Mouse (Mus musculus): Measurements from ENCODE around the gene Podn. TPM values are rescaled to one million over a fixed set of nuclear protein-coding genes. Genes with fewer than 3 reads are reported as not detected.

Gene Podn
- polyA plus RNA-seq, 1 experiment from 2014 or later: 0.10 TPM

Small RNAs within 50 kb of the gene (microRNA-seq; reads per million reads assigned to microRNA genes)
- not detected for gene Mir6397

Other genes starting within 250 kb of the Podn start
- gene Magoh, start 216.7 kb downstream of the Podn start, polyA plus RNA-seq (2016; fragmentation: Nextera tagmentation; extraction: Ambion mirVana): 245 and 247 TPM in 2 replicates
- 102 and 105 TPM in 2 replicates for gene 0610037L13Rik, start 206.6 kb downstream of the Podn start, polyA plus RNA-seq (2016; fragmentation: Nextera tagmentation; extraction: Ambion mirVana)
- 36.4 and 41.3 TPM in 2 replicates for gene Cpt2, start 172.8 kb downstream of the Podn start, polyA plus RNA-seq (2016; fragmentation: Nextera tagmentation; extraction: Ambion mirVana)
- 0.06 TPM in 1 of 2 replicates, not detected in the other for gene Slc1a7, start 128.1 kb downstream of the Podn start, polyA plus RNA-seq (2016; fragmentation: Nextera tagmentation; extraction: Ambion mirVana)
- 187 and 190 TPM in 2 replicates for gene Scp2, start 48.6 kb upstream of the Podn start, polyA plus RNA-seq (2016; fragmentation: Nextera tagmentation; extraction: Ambion mirVana)
- 22.8 and 23.6 TPM in 2 replicates for gene Echdc2, start 69.0 kb upstream of the Podn start, polyA plus RNA-seq (2016; fragmentation: Nextera tagmentation; extraction: Ambion mirVana)
- gene Zyg11a, start 121.6 kb upstream of the Podn start, polyA plus RNA-seq (2016; fragmentation: Nextera tagmentation; extraction: Ambion mirVana): not detected in 2 replicates
- gene Zyg11b, start 204.7 kb upstream of the Podn start, polyA plus RNA-seq (2016; fragmentation: Nextera tagmentation; extraction: Ambion mirVana): 13.5 and 13.9 TPM in 2 replicates
- gene Coa7, start 231.7 kb upstream of the Podn start, polyA plus RNA-seq (2016; fragmentation: Nextera tagmentation; extraction: Ambion mirVana): 73.6 and 79.3 TPM in 2 replicates